In the genomic region with DNA sequence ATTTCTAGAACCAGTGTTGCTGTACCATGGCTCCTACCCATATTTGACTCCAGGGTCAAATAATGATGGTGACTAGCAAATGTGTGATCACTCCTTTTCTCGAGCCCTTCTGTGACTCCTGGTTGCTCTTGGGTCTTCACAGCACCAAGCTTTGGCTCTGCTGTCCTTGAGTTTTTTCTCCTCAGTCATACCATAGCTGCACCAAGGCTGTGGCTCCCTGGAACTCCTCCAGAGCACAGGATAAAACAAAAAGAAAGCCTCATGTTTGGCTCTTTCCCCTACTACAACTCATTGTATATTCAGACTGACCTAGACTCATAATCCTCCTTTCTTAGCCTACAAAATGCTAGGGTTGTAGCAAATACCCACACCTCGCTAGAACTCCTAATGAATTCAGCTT, we compare ENCODE assay signal across 28 mouse cellular contexts. TPM values are rescaled to one million over a fixed set of nuclear protein-coding genes. Genes with fewer than 3 reads are reported as not detected.
"Had no signal": no experiment of that assay in that cellular context is flagged by ENCODE, and none has a peak within 500 bp of the region (broad histone marks: within the 10 kb centered on the region; RNA-seq: fewer than 3 reads in every experiment).

No protein-coding gene starts in this region.

- H3K27ac ChIP-seq: heart, adult 2 months; heart, embryonic 13.5 days; heart, embryonic 15.5 days; hindbrain, embryonic 10.5 days; hindbrain, embryonic 14.5 days; intestine, embryonic 15.5 days; layer of hippocampus, adult 2 months; left cerebral cortex, adult 2 months; limb, embryonic 10.5 days; limb, embryonic 12.5 days; liver, embryonic 13.5 days; liver, embryonic 15.5 days had no signal

- H3K9me3 ChIP-seq: heart, embryonic 13.5 days; heart, embryonic 15.5 days; hindbrain, embryonic 10.5 days; hindbrain, embryonic 12.5 days; intestine, embryonic 15.5 days; limb, embryonic 10.5 days; limb, embryonic 12.5 days; liver, embryonic 13.5 days; liver, embryonic 15.5 days had no signal

- H3K36me3 ChIP-seq: heart, embryonic 15.5 days; hindbrain, embryonic 12.5 days; intestine, embryonic 15.5 days had no signal

- H3K9ac ChIP-seq: heart, embryonic 13.5 days; heart, embryonic 15.5 days; hindbrain, embryonic 12.5 days; hindbrain, embryonic 14.5 days; intestine, embryonic 15.5 days; limb, embryonic 12.5 days; liver, embryonic 13.5 days; liver, embryonic 15.5 days had no signal

- H3K27me3 ChIP-seq: heart, embryonic 13.5 days; heart, embryonic 15.5 days; hindbrain, embryonic 12.5 days; intestine, embryonic 15.5 days; limb, embryonic 12.5 days; liver, embryonic 13.5 days; liver, embryonic 15.5 days had no signal

- ATAC-seq: hindbrain, embryonic 16.5 days; inflammation-experienced regulatory T-cells, adult 6 months; intestine, embryonic 15.5 days; intestine, postnatal 0 days had no signal

- H3K4me1 ChIP-seq: hindbrain, embryonic 10.5 days; hindbrain, embryonic 12.5 days; limb, embryonic 12.5 days had no signal

- DNase-seq: gastrocnemius, postnatal 10 days; gastrocnemius, postnatal 25 days; heart, postnatal 4 days; kidney, adult 18-20 months; kidney, adult 8-10 months; kidney, postnatal 10 days; kidney, postnatal 25 days; kidney, postnatal 4 days; liver; liver, embryonic 13.5 days had no signal

- H3K4me3 ChIP-seq: heart, adult 2 months; heart, embryonic 13.5 days; heart, embryonic 15.5 days; hindbrain, embryonic 10.5 days; hindbrain, embryonic 12.5 days; intestine, embryonic 15.5 days; layer of hippocampus, adult 2 months; left cerebral cortex, adult 2 months; limb, embryonic 10.5 days; limb, embryonic 12.5 days; liver, embryonic 13.5 days; liver, embryonic 15.5 days had no signal

- H3K4me2 ChIP-seq: heart, embryonic 11.5 days; heart, embryonic 13.5 days; heart, embryonic 15.5 days; hindbrain, embryonic 12.5 days; hindbrain, embryonic 14.5 days; intestine, embryonic 15.5 days; limb, embryonic 12.5 days; liver, embryonic 11.5 days; liver, embryonic 13.5 days; liver, embryonic 15.5 days had no signal

RNA-seq across cellular contexts. Expression of a gene that starts 34.4 kb away (rescaled TPM):
- total RNA-seq: granulocyte monocyte progenitor cell, adult 5-6 weeks had no signal
- polyA plus RNA-seq: inflammation-experienced regulatory T-cells, adult 6 months had no signal
